Comparison of ENCODE assay signal across 10 mouse cellular contexts in the genomic region with DNA sequence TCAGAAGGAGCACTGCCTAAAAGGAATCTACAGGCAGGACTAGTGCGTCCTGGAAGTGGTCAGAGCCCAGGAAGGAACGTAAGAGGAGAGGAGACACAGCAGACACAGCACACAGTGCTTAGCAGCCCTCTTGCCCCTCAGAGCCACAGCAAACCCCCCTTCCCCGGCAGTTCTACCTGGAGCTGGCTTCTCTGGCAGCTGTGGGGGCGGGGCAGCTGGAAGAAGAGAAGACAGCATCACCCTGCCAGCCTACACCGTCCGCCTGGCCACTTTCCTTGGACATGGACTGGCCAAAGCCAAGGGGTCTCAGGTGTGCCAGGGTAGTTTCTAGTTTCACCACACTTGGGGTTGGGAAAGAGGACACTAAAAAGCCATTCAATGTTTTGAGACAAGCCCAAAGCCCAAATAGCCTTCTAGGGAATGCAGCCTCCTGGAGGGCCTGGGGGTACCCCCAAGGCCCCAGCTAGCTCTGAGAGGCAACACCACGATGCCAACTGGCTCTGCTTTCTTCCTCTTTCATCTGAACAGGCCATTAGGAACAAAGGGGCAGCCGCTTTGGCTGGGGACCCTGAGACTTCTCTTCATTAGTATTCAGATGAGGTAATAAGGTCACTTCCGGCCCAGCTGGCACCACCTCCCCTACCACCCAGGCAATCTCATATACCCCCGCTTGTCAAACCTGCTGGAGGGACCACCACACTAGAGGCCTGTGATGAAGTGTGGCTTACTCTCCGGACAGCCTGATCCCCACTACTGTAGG. TPM values are rescaled to one million over a fixed set of nuclear protein-coding genes. Genes with fewer than 3 reads are reported as not detected.
DNase-seq lines count a peak whose midpoint lies in the region; ATAC-seq lines count a peak whose summit lies in the region.
"Had no signal": no experiment of that assay in that cellular context is flagged by ENCODE, and none has a peak within 500 bp of the region (broad histone marks: within the 10 kb centered on the region; RNA-seq: fewer than 3 reads in every experiment).

No protein-coding gene starts in this region.

- H3K36me3 ChIP-seq in hindbrain, embryonic 16.5 days (ENCODE audit: control insufficient read depth, insufficient read depth, low read length) = no peaks in the 10 kb centered on the region
- H3K36me3 ChIP-seq in neural tube, embryonic 12.5 days = no peaks in the 10 kb centered on the region
- H3K36me3 ChIP-seq: limb, embryonic 15.5 days had no signal

- peaks cover 76% of the 10 kb centered on the region for H3K4me1 ChIP-seq in hindbrain, embryonic 16.5 days (ENCODE audit: control insufficient read depth, insufficient read depth, low read depth, low read length)
- H3K4me1 ChIP-seq in neural tube, embryonic 12.5 days = peaks cover 92% of the 10 kb centered on the region

- no peaks in the 10 kb centered on the region for H3K27me3 ChIP-seq in hindbrain, embryonic 16.5 days (replicated peaks; ENCODE audit: control insufficient read depth, insufficient read depth, low read length)
- H3K27me3 ChIP-seq in neural tube, embryonic 12.5 days (replicated peaks) = no peaks in the 10 kb centered on the region
- H3K27me3 ChIP-seq: limb, embryonic 15.5 days had no signal

- peak; percentile 46 for DNase-seq in gastrocnemius, adult 18-20 months (ENCODE audit: low spot score)
- DNase-seq in gastrocnemius, postnatal 4 days (ENCODE audit: low spot score in 2 of 2) = no peak
- peak; percentile 30 to 59 for DNase-seq in cerebellum, postnatal 25 days
- no peak for DNase-seq in thymus, adult 18-20 months
- no peak for DNase-seq in kidney, adult 11 months
- no peak for DNase-seq in natural killer cell, adult 2 months (ENCODE audit: low spot score in 2 of 2)

- no peak overlapping the region for H3K4me2 ChIP-seq in hindbrain, embryonic 16.5 days (ENCODE audit: low read length)
- 0 out of 2 replicates have a peak overlapping the region, but pooled peaks have one; percentile 17 for H3K4me2 ChIP-seq in neural tube, embryonic 12.5 days (replicated peaks)
- H3K4me2 ChIP-seq: limb, embryonic 15.5 days had no signal

- ATAC-seq in hindbrain, embryonic 16.5 days = 0 out of 2 replicates have a peak, but pooled peaks have one; percentile 10
- peak; percentile 35; the same call in 1 of the 2 replicates for ATAC-seq in neural tube, embryonic 12.5 days (ENCODE audit: low FRiP score, low read depth)
- ATAC-seq: activated CD4-positive, CD25-positive, alpha-beta regulatory T cell, adult 4 months had no signal

- peak overlapping the region; percentile 25; the same call in 1 of the 2 replicates for H3K27ac ChIP-seq in hindbrain, embryonic 16.5 days (ENCODE audit: low read depth, low read length)
- H3K27ac ChIP-seq in neural tube, embryonic 12.5 days = peak overlapping the region; percentile 62
- H3K27ac ChIP-seq: limb, embryonic 15.5 days had no signal

- H3K9me3 ChIP-seq in hindbrain, embryonic 16.5 days (ENCODE audit: control insufficient read depth, low read length) = no peaks in the 10 kb centered on the region
- H3K9me3 ChIP-seq in neural tube, embryonic 12.5 days = no peaks in the 10 kb centered on the region
- H3K9me3 ChIP-seq: limb, embryonic 15.5 days had no signal

- 50% methylated on average over 11 of the region's 11 CpGs for WGBS in hindbrain, embryonic 16.5 days
- 54% methylated on average over 11 of the region's 11 CpGs for WGBS in neural tube, embryonic 12.5 days

- peak overlapping the region; percentile 20; the same call in 1 of the 2 replicates for H3K9ac ChIP-seq in hindbrain, embryonic 16.5 days (ENCODE audit: low read depth, low read length)
- H3K9ac ChIP-seq in neural tube, embryonic 12.5 days = no peak overlapping the region
- H3K9ac ChIP-seq: limb, embryonic 15.5 days had no signal

- H3K4me3 ChIP-seq in hindbrain, embryonic 16.5 days (ENCODE audit: low read length) = no peak overlapping the region
- no peak overlapping the region for H3K4me3 ChIP-seq in neural tube, embryonic 12.5 days
- H3K4me3 ChIP-seq: limb, embryonic 15.5 days had no signal

RNA-seq across cellular contexts. Expression of a gene that starts 37.4 kb away (rescaled TPM):
- total RNA-seq in gastrocnemius, adult 18-20 months (2021) = 100 to 1,000 TPM; 127 to 147 TPM
- 10 to 100 TPM; 35.5 to 36.4 TPM for total RNA-seq in gastrocnemius, postnatal 4 days (2021)
- 2.2 and 2.6 TPM in 2 replicates for polyA plus RNA-seq in hindbrain, embryonic 16.5 days (2015; fragmentation: Nextera tagmentation; extraction: Ambion mirVana)
- 3.2 and 3.8 TPM in 2 replicates for polyA plus RNA-seq in neural tube, embryonic 12.5 days (2016; fragmentation: Nextera tagmentation; extraction: Ambion mirVana)

RNA-seq across cellular contexts. Expression of a gene that starts 37.7 kb away (rescaled TPM):
- 100 to 1,000 TPM; 106 to 113 TPM for total RNA-seq in gastrocnemius, adult 18-20 months (2021)
- total RNA-seq in gastrocnemius, postnatal 4 days (2021) = 100 to 1,000 TPM in 1 of 2 experiments, 10 to 100 TPM in 1; 98.9 to 107 TPM
- 93.6 and 97.6 TPM in 2 replicates for polyA plus RNA-seq in hindbrain, embryonic 16.5 days (2015; fragmentation: Nextera tagmentation; extraction: Ambion mirVana)
- polyA plus RNA-seq in neural tube, embryonic 12.5 days (2016; fragmentation: Nextera tagmentation; extraction: Ambion mirVana) = 104 and 114 TPM in 2 replicates

RNA-seq across cellular contexts. Expression of a gene that starts 58.4 kb away (rescaled TPM):
- total RNA-seq in gastrocnemius, adult 18-20 months (2021) = 10 to 100 TPM; 39.4 to 42.6 TPM
- 1 to 10 TPM; 7.3 to 8.4 TPM for total RNA-seq in gastrocnemius, postnatal 4 days (2021)
- 7.5 and 10.2 TPM in 2 replicates for polyA plus RNA-seq in hindbrain, embryonic 16.5 days (2015; fragmentation: Nextera tagmentation; extraction: Ambion mirVana)
- polyA plus RNA-seq in neural tube, embryonic 12.5 days (2016; fragmentation: Nextera tagmentation; extraction: Ambion mirVana) = 14.5 and 20.4 TPM in 2 replicates

Comparison
In these comparisons a context has a peak if more than half of its experiments do, and no peak if none do; other contexts are left out.
1. DNase-seq: peak in gastrocnemius, adult 18-20 months (single experiment) and cerebellum, postnatal 25 days (2 of 2); none in gastrocnemius, postnatal 4 days (0 of 2), thymus, adult 18-20 months (0 of 2), kidney, adult 11 months (single experiment) and natural killer cell, adult 2 months (0 of 2).
2. RNA of a gene that starts 58.4 kb away (total RNA-seq): 39.4 to 42.6 TPM in gastrocnemius, adult 18-20 months; 7.3 to 8.4 TPM in gastrocnemius, postnatal 4 days; every median in the first group is over 4 times any median in the second.